ENCODE assay signal across 8 mouse cellular contexts in genomic region chr17:55446185-55446527, GRCm38 (mm10). TPM values are rescaled to one million over a fixed set of nuclear protein-coding genes. Genes with fewer than 3 reads are reported as not detected.
DNase-seq lines count a peak whose midpoint lies in the region; ATAC-seq and TF ChIP-seq lines count a peak whose summit lies in the region.

No protein-coding gene starts in this region.

- no peak for TF ChIP-seq POLR2A in olfactory bulb, adult 2 months (IDR thresholded peaks at IDR 0.05; ENCODE audit: insufficient read depth, low read depth, low read length)

- H3K36me3 ChIP-seq in neural tube, embryonic 11.5 days (ENCODE audit: control insufficient read depth, insufficient read depth, low read length), result no peaks in the 10 kb centered on the region
- H3K36me3 ChIP-seq in hindbrain, postnatal 0 days (ENCODE audit: insufficient read depth, low read length), result no peaks in the 10 kb centered on the region

- DNase-seq in cerebellum, postnatal 36 days, result peak; percentile 2 to 3
- DNase-seq in cerebellum, postnatal 4 days (ENCODE audit: low spot score in 2 of 2), result no peak
- no peak for DNase-seq in neural tube, embryonic 11.5 days (ENCODE audit: low spot score)
- no peak for DNase-seq in neural tube, embryonic 10.5 days (ENCODE audit: extremely low spot score, low spot score)
- DNase-seq in hindbrain, postnatal 0 days (ENCODE audit: low spot score), result peak; percentile 71
- DNase-seq in urinary bladder, postnatal 14 days (ENCODE audit: low spot score), result no peak
- DNase-seq in kidney, adult 8-10 months, result no peak

- no peak for TF ChIP-seq CTCF in hindbrain, postnatal 0 days (IDR thresholded peaks at IDR 0.05; ENCODE audit: low read depth)
- 0 out of 2 replicates have a peak, but pooled peaks have one; percentile 2 for TF ChIP-seq CTCF in olfactory bulb, adult 2 months (IDR thresholded peaks at IDR 0.05; ENCODE audit: insufficient read depth, low read depth, low read length)

- H3K27me3 ChIP-seq in neural tube, embryonic 11.5 days (ENCODE audit: control insufficient read depth, insufficient read depth, low read length), result no peaks in the 10 kb centered on the region
- H3K27me3 ChIP-seq in hindbrain, postnatal 0 days (ENCODE audit: insufficient read depth, low read length), result no peaks in the 10 kb centered on the region

- H3K9me3 ChIP-seq in neural tube, embryonic 11.5 days (ENCODE audit: control insufficient read depth, low read length), result no peaks in the 10 kb centered on the region
- H3K9me3 ChIP-seq in hindbrain, postnatal 0 days (ENCODE audit: low read length), result no peaks in the 10 kb centered on the region

- H3K4me2 ChIP-seq in neural tube, embryonic 11.5 days (ENCODE audit: low read depth), result peak overlapping the region; percentile 88
- H3K4me2 ChIP-seq in hindbrain, postnatal 0 days (ENCODE audit: low read depth, low read length), result peak overlapping the region; percentile 74

- H3K9ac ChIP-seq in neural tube, embryonic 11.5 days (ENCODE audit: low read length), result peak overlapping the region; percentile 89
- peak overlapping the region; percentile 85 for H3K9ac ChIP-seq in hindbrain, postnatal 0 days (replicated peaks; ENCODE audit: low read length)

- H3K27ac ChIP-seq in neural tube, embryonic 11.5 days (ENCODE audit: low read depth, low read length), result peak overlapping the region; percentile 75
- peak overlapping the region; percentile 97 for H3K27ac ChIP-seq in hindbrain, postnatal 0 days
- H3K27ac ChIP-seq in olfactory bulb, adult 2 months (ENCODE audit: insufficient read depth, low read depth, low read length), result no peak overlapping the region

- WGBS in neural tube, embryonic 11.5 days, result 1% methylated on average over 6 of the region's 6 CpGs
- 1% methylated on average over 6 of the region's 6 CpGs for WGBS in hindbrain, postnatal 0 days
- under 1% methylated on average over 6 of the region's 6 CpGs for WGBS in olfactory bulb, adult 2 months

- H3K4me3 ChIP-seq in neural tube, embryonic 11.5 days (ENCODE audit: low read depth, low read length), result peak overlapping the region; percentile 60
- peak overlapping the region; percentile 58 for H3K4me3 ChIP-seq in hindbrain, postnatal 0 days (ENCODE audit: low read length)
- peak overlapping the region; percentile 71 for H3K4me3 ChIP-seq in olfactory bulb, adult 2 months (ENCODE audit: insufficient read depth, low read depth, low read length)

- no peak; the same call in 1 of the 2 replicates for ATAC-seq in neural tube, embryonic 11.5 days (ENCODE audit: insufficient read depth, low FRiP score, low TSS enrichment)
- ATAC-seq in hindbrain, postnatal 0 days, result no peak; the same call in 1 of the 2 replicates

- 0 out of 2 replicates have a peak, but pooled peaks cover 2% of the 10 kb centered on the region for H3K4me1 ChIP-seq in neural tube, embryonic 11.5 days (ENCODE audit: control insufficient read depth, insufficient read depth, low read length)
- H3K4me1 ChIP-seq in hindbrain, postnatal 0 days (ENCODE audit: insufficient read depth, low read length), result no peaks in the 10 kb centered on the region
- peaks cover 6% of the 10 kb centered on the region for H3K4me1 ChIP-seq in olfactory bulb, adult 2 months (ENCODE audit: control insufficient read depth, insufficient read depth, low read length)

RNA-seq across cellular contexts. Expression of gene St6gal2, which starts 1.0 kb away (rescaled TPM):
- 7.4 and 8.3 TPM in 2 replicates for polyA plus RNA-seq in neural tube, embryonic 11.5 days (2014; fragmentation: Nextera tagmentation; extraction: Ambion mirVana)
- 69.2 and 87.7 TPM in 2 replicates for total RNA-seq in hindbrain, postnatal 0 days (2014; rRNA removed)
- polyA plus RNA-seq in hindbrain, postnatal 0 days (2015; fragmentation: Nextera tagmentation; extraction: Ambion mirVana), result 23.5 and 28.2 TPM in 2 replicates
- not detected in 2 replicates for polyA plus RNA-seq in olfactory bulb, adult 2 months (2012; ENCODE audit: insufficient read depth, insufficient read length, low replicate concordance, missing spikeins)

Comparison
In these comparisons a context has a peak if more than half of its experiments do, and no peak if none do; other contexts are left out.
1. DNase-seq: peak in cerebellum, postnatal 36 days (2 of 2) and hindbrain, postnatal 0 days (single experiment); none in cerebellum, postnatal 4 days (0 of 2), neural tube, embryonic 11.5 days (single experiment), neural tube, embryonic 10.5 days (single experiment), urinary bladder, postnatal 14 days (single experiment) and kidney, adult 8-10 months (0 of 2).
2. Peak in every context shown above with its lines, with median percentiles within 50 percentile points of each other: H3K4me3 ChIP-seq.